Mouse (Mus musculus) CH12.LX (cell line): ENCODE data around the gene Rassf10. TPM values are rescaled to one million over a fixed set of nuclear protein-coding genes. Genes with fewer than 3 reads are reported as not detected.

Experiments
- DNase-seq: peaks from one replicate; pipeline ENCODE4 v3.0.0-alpha.2; 2013; ENCODE audit errors: extremely low read depth
- H3K27ac ChIP-seq: 2 replicates; pipeline ENCODE4 v1.5.1; 2012; ENCODE audit warnings: low read depth, mild to moderate bottlenecking, control low read depth, moderate library complexity; ENCODE audit not compliant: insufficient read depth
- H3K27me3 ChIP-seq: replicated peaks from 2 replicates; pipeline ENCODE3; 2012; ENCODE audit warnings: inconsistent platforms
- H3K36me3 ChIP-seq, 2 experiments: replicated peaks in 1 of 2; 2 replicates each; pipeline versions ENCODE3 to v1.6.1; 2012; ENCODE audit warnings: inconsistent platforms in 1 of 2, low read length in 1 of 2, mild to moderate bottlenecking in 1 of 2, mixed read lengths in 1 of 2, moderate library complexity in 1 of 2; ENCODE audit not compliant: control insufficient read depth in 1 of 2, insufficient read depth in 1 of 2
- H3K4me1 ChIP-seq, 2 experiments: 2 replicates each; pipeline ENCODE4 v1.6.1; 2012; ENCODE audit warnings: inconsistent platforms in 1 of 2, moderate library complexity in 1 of 2; ENCODE audit not compliant: insufficient read depth in 2 of 2, control insufficient read depth in 1 of 2
- H3K4me2 ChIP-seq: 2 replicates; pipeline ENCODE4 v1.6.1; 2012; ENCODE audit warnings: low read depth, mild to moderate bottlenecking, control low read depth; ENCODE audit not compliant: poor library complexity, insufficient read depth, severe bottlenecking
- H3K4me3 ChIP-seq, 3 experiments: fragments of 150-350 bp in 1 of 3; sonication (generic) in 1 of 3; replicated peaks in 1 of 3; 2 replicates each; pipeline versions ENCODE3 to v1.5.1; 2011 to 2012; ENCODE audit warnings: low read depth in 2 of 3, low read length in 2 of 3, mild to moderate bottlenecking in 2 of 3, moderate library complexity in 2 of 3, control low read depth in 1 of 3, improper control_type of control experiment in 1 of 3, inconsistent platforms in 1 of 3, mixed read lengths in 1 of 3; ENCODE audit not compliant: poor library complexity in 1 of 3
- H3K79me2 ChIP-seq: replicated peaks from 2 replicates; pipeline ENCODE4 v1.6.1; 2012; ENCODE audit warnings: mild to moderate bottlenecking, moderate library complexity; ENCODE audit not compliant: control insufficient read depth, poor library complexity, insufficient read depth, severe bottlenecking; ENCODE audit errors: extremely low read depth
- H3K9ac ChIP-seq: 2 replicates; pipeline ENCODE4 v1.6.1; 2012; ENCODE audit warnings: low read depth, mild to moderate bottlenecking, control low read depth, moderate library complexity; ENCODE audit not compliant: insufficient read depth
- H3K9me3 ChIP-seq: replicated peaks from 2 replicates; pipeline ENCODE3; 2012; ENCODE audit warnings: low read length, inconsistent platforms, mixed read lengths
- CHD1 ChIP-seq: IDR thresholded peaks from 2 replicates; pipeline ENCODE4 v1.6.1; 2012; ENCODE audit warnings: low read depth, low read length, improper control_type of control experiment, inconsistent platforms
- E2F4 ChIP-seq: IDR thresholded peaks from 2 replicates; pipeline ENCODE4 v1.6.1; 2011; ENCODE audit warnings: low read depth, low read length, improper control_type of control experiment; ENCODE audit not compliant: insufficient replicate concordance
- ETS1 ChIP-seq: conservative IDR thresholded peaks from 2 replicates; pipeline ENCODE4 v1.6.1; 2012; ENCODE audit warnings: low read depth, mild to moderate bottlenecking, inconsistent platforms, low read length, improper control_type of control experiment, moderate library complexity
- HCFC1 ChIP-seq: IDR thresholded peaks from 2 replicates; pipeline ENCODE4 v1.6.1; 2012; ENCODE audit warnings: low read depth, mild to moderate bottlenecking, inconsistent platforms, low read length, improper control_type of control experiment
- JUN ChIP-seq: IDR thresholded peaks from 2 replicates; pipeline ENCODE4 v1.6.1; 2011; ENCODE audit warnings: low read depth, mild to moderate bottlenecking, low read length, improper control_type of control experiment, moderate library complexity; ENCODE audit not compliant: insufficient read depth
- MAFK ChIP-seq: IDR thresholded peaks from 2 replicates; pipeline ENCODE4 v1.6.1; 2011; ENCODE audit warnings: low read length, improper control_type of control experiment; ENCODE audit not compliant: insufficient replicate concordance
- MAX ChIP-seq: IDR thresholded peaks from 2 replicates; pipeline ENCODE4 v1.6.1; 2011; ENCODE audit warnings: low read length, improper control_type of control experiment
- MAZ ChIP-seq: IDR thresholded peaks from 2 replicates; pipeline ENCODE4 v1.6.1; 2012; ENCODE audit warnings: low read depth, mild to moderate bottlenecking, inconsistent platforms, low read length, improper control_type of control experiment, moderate library complexity
- MEF2A ChIP-seq: IDR thresholded peaks from 2 replicates; pipeline ENCODE4 v1.6.1; 2014; ENCODE audit warnings: low read depth, mild to moderate bottlenecking, inconsistent platforms, low read length, improper control_type of control experiment, borderline replicate concordance
- MXI1 ChIP-seq: IDR thresholded peaks from 2 replicates; pipeline ENCODE4 v1.6.1; 2011; ENCODE audit warnings: mild to moderate bottlenecking, low read depth, low read length, improper control_type of control experiment
- NELFE ChIP-seq: IDR thresholded peaks from 2 replicates; pipeline ENCODE4 v1.6.1; 2011; ENCODE audit warnings: low read depth, low read length, improper control_type of control experiment
- NRF1 ChIP-seq: IDR thresholded peaks from 2 replicates; pipeline ENCODE4 v1.6.1; 2014; ENCODE audit warnings: low read depth, mild to moderate bottlenecking, inconsistent platforms, low read length, improper control_type of control experiment, moderate library complexity
- PAX5 ChIP-seq: IDR thresholded peaks from 2 replicates; pipeline ENCODE4 v1.6.1; 2012; ENCODE audit warnings: low read length, inconsistent platforms, mixed read lengths
- POLR2A ChIP-seq: IDR thresholded peaks from 2 replicates; pipeline ENCODE4 v1.6.1; 2011; ENCODE audit warnings: low read depth, mild to moderate bottlenecking, improper control_type of control experiment, low read length
- SIN3A ChIP-seq: IDR thresholded peaks from 2 replicates; pipeline ENCODE4 v1.6.1; 2012; ENCODE audit warnings: low read length, improper control_type of control experiment, inconsistent platforms
- TCF12 ChIP-seq: IDR thresholded peaks from 2 replicates; pipeline ENCODE4 v1.6.1; 2014; ENCODE audit warnings: low read depth, mild to moderate bottlenecking, inconsistent platforms, low read length, improper control_type of control experiment
- ZC3H11A ChIP-seq: IDR thresholded peaks from 2 replicates; pipeline ENCODE4 v1.6.1; 2012; ENCODE audit warnings: low read depth, mild to moderate bottlenecking, inconsistent platforms, low read length, improper control_type of control experiment
- ZKSCAN1 ChIP-seq: IDR thresholded peaks from 2 replicates; pipeline ENCODE4 v1.6.1; 2012; ENCODE audit warnings: low read depth, inconsistent platforms, low read length, improper control_type of control experiment, borderline replicate concordance
- ZMIZ1 ChIP-seq: IDR thresholded peaks from 2 replicates; pipeline ENCODE4 v1.6.1; 2012; ENCODE audit warnings: low read depth, mild to moderate bottlenecking, inconsistent platforms, low read length, improper control_type of control experiment
- ZNF384 ChIP-seq: IDR thresholded peaks from 2 replicates; pipeline ENCODE4 v1.6.1; 2012; ENCODE audit warnings: low read depth, low read length, improper control_type of control experiment, inconsistent platforms
- dilution Hi-C: fragments of 300-500 bp; cut with MboI; formaldehyde crosslinking; loops from 2 replicates; pipeline ENCODE4 v1.14.3; 2020; ENCODE audit warnings: low sequenced_read_pairs; ENCODE audit not compliant: extremely low pct_unique_long_range_greater_than_20kb, extremely low pct_ligation_motif_present
- in situ Hi-C: fragments of 300-500 bp; cut with MboI; formaldehyde crosslinking; loops from 3 replicates; pipeline ENCODE4 v1.14.3; 2019; ENCODE audit warnings: low sequenced_read_pairs, low pct_ligation_motif_present, low pct_unique_long_range_greater_than_20kb, mixed read lengths
- polyA plus RNA-seq: library from polyadenylated mRNA; unstranded; fragments of >175 nt; gene quantifications from 2 replicates; pipeline ENCODE4 v1.2.1, GENCODE M21; 2012; ENCODE audit warnings: low read depth; ENCODE audit not compliant: insufficient read length
- total RNA-seq, 2 experiments: library from RNA; depleted of rRNA; stranded (reverse); fragments of 300-350 nt in 1 of 2; fragments of >200 nt in 1 of 2; gene quantifications; 2 replicates each; pipeline ENCODE4 v1.2.3; 2012 to 2014

Gene Rassf10
- total and polyA plus RNA-seq, 3 experiments, result not detected

DNA sequence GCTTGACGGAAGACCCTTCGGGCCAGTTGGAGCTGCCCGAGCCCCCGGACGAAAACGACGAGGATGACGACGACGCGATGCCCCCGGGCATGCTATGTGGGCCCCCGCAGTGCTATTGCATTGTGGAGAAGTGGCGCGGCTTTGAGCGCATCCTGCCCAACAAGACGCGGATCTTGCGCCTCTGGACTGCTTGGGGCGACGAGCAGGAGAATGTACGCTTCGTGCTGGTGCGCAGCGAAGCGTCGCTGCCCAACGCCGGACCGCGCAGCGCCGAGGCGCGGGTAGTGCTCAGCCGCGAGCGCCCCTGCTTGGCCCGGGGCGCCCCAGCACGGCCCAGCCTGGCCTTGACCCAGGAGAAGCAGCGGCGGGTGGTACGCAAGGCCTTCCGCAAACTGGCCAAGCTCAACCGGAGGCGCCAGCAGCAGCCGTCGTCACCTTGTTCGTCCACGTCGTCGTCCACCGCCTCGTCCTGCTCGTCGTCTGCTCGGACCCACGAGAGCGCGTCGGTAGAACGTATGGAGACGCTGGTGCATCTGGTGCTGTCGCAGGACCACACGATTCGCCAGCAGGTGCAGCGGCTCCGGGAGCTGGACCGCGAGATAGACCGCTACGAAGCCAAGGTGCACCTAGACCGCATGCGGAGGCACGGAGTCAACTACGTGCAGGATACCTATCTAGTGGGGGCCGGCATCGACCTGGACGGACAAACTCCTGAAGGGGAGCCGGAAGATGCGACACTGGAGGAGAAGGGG, 765 bp downstream of the Rassf10 start:
- in situ Hi-C loops (no loop called here), dilution Hi-C loops (no loop called here)
- Histone ChIP-seq H3K4me2 (no peak overlapping the region), H3K9me3 (peaks cover 15% of the 10 kb centered on the region), H3K79me2 (no peaks in the 10 kb centered on the region), H3K27ac (no peak overlapping the region), H3K4me3 (no peak overlapping the region), H3K36me3 (no peaks in the 10 kb centered on the region), H3K27me3 (no peaks in the 10 kb centered on the region), H3K4me1 (peaks cover 0 to 7% of the 10 kb centered on the region in 2 experiments; a peak in 2 of 4 replicates), H3K9ac (no peak overlapping the region)
- DNase-seq, result no peak
- no peak for TF ChIP-seq MXI1
- TF ChIP-seq HCFC1, result no peak
- TF ChIP-seq PAX5, result no peak
- TF ChIP-seq MEF2A, result no peak
- TF ChIP-seq MAFK, result no peak
- no peak for TF ChIP-seq ZMIZ1
- no peak for TF ChIP-seq MAX
- no peak for TF ChIP-seq ZC3H11A
- TF ChIP-seq NRF1, result no peak
- no peak for TF ChIP-seq POLR2A
- TF ChIP-seq ZNF384, result no peak
- TF ChIP-seq ETS1, result no peak
- no peak for TF ChIP-seq ZKSCAN1
- TF ChIP-seq E2F4, result no peak
- TF ChIP-seq CHD1, result no peak
- TF ChIP-seq SIN3A, result no peak
- TF ChIP-seq TCF12, result no peak
- no peak for TF ChIP-seq NELFE
- no peak for TF ChIP-seq MAZ
- TF ChIP-seq JUN, result no peak
